Mouse (Mus musculus) liver, adult 2 months (tissue): ENCODE data around the gene BC004004. TPM values are rescaled to one million over a fixed set of nuclear protein-coding genes. Genes with fewer than 3 reads are reported as not detected.

Experiments used
- DNase-seq: peaks from one replicate; pipeline ENCODE4 v3.0.0-alpha.2; 2011; ENCODE audit warnings: low read depth, low spot score; ENCODE audit errors: extremely low read depth
- H3K27ac ChIP-seq: fragments of 200-500 bp; replicated peaks from 2 replicates; pipeline ENCODE4 v1.5.1; 2012; ENCODE audit warnings: low read depth, mild to moderate bottlenecking, control low read depth, inconsistent platforms, low read length; ENCODE audit not compliant: insufficient read depth
- H3K27me3 ChIP-seq: fragments of 200-500 bp; 2 replicates; pipeline ENCODE4 v1.6.1; 2012; ENCODE audit warnings: mild to moderate bottlenecking, moderate library complexity, low read length, inconsistent platforms; ENCODE audit not compliant: control insufficient read depth, insufficient read depth
- H3K36me3 ChIP-seq: fragments of 200-500 bp; 2 replicates; pipeline ENCODE4 v1.6.1; 2012; ENCODE audit warnings: low read length, inconsistent platforms; ENCODE audit not compliant: control insufficient read depth, insufficient read depth
- H3K4me1 ChIP-seq: fragments of 200-500 bp; 2 replicates; pipeline ENCODE4 v1.6.1; 2011; ENCODE audit warnings: low read length; ENCODE audit not compliant: control insufficient read depth, insufficient read depth
- H3K4me3 ChIP-seq: fragments of 200-500 bp; 2 replicates; pipeline ENCODE4 v1.5.1; 2011; ENCODE audit warnings: low read depth, mild to moderate bottlenecking, control low read depth, low read length, moderate library complexity; ENCODE audit not compliant: insufficient read depth
- H3K79me2 ChIP-seq: fragments of 200-500 bp; 2 replicates; pipeline ENCODE4 v1.6.1; 2012; ENCODE audit warnings: inconsistent platforms, mild to moderate bottlenecking, low read length, moderate library complexity; ENCODE audit not compliant: control insufficient read depth, insufficient read depth
- H3K9ac ChIP-seq: fragments of 200-500 bp; 2 replicates; pipeline ENCODE4 v1.6.1; 2012; ENCODE audit warnings: low read depth, mild to moderate bottlenecking, control low read depth, inconsistent platforms, low read length
- CTCF ChIP-seq: fragments of 200-500 bp; IDR thresholded peaks from 2 replicates; pipeline ENCODE4 v1.5.1; 2011; ENCODE audit warnings: low read depth, low read length, control low read depth
- POLR2A ChIP-seq: fragments of 200-500 bp; IDR thresholded peaks from 2 replicates; pipeline ENCODE4 v1.6.1; 2011; ENCODE audit warnings: low read length, control low read depth; ENCODE audit not compliant: insufficient read depth; ENCODE audit errors: extremely low read depth
- WGBS: fragments of 180-500 bp; shearing (Covaris S2); methylation state at CpG from one replicate; pipeline ENCODE4 v1.1.7; 2018; 5-methylcytosine and 5-hydroxymethylcytosine counted together
- polyA plus RNA-seq: library from polyadenylated mRNA; depleted of rRNA; stranded (reverse); fragments of >200 nt; gene quantifications from 2 replicates; pipeline ENCODE4 v1.2.3, GENCODE M21; 2012
- total RNA-seq: library from RNA; depleted of rRNA; stranded (reverse); fragments of >200 nt; gene quantifications from 2 replicates; pipeline ENCODE4 v1.2.3, GENCODE M21; 2014

Gene BC004004
- total and polyA plus RNA-seq, 2 experiments = 85.9 to 113 TPM

GRCm38 (mm10) chr17:29337979-29338823, 69.6 kb downstream of the BC004004 start:
- Histone ChIP-seq H3K27ac (no peak overlapping the region), H3K4me1 (peaks cover 4% of the 10 kb centered on the region; the same call in 1 of the 2 replicates), H3K9ac (no peak overlapping the region), H3K4me3 (no peak overlapping the region), H3K27me3 (no peaks in the 10 kb centered on the region), H3K79me2 (no peaks in the 10 kb centered on the region), H3K36me3 (peaks cover 9% of the 10 kb centered on the region)
- WGBS = 90% methylated on average over 9 of the region's 9 CpGs
- no peak for DNase-seq
- TF ChIP-seq POLR2A = no peak
- no peak for TF ChIP-seq CTCF

DNA sequence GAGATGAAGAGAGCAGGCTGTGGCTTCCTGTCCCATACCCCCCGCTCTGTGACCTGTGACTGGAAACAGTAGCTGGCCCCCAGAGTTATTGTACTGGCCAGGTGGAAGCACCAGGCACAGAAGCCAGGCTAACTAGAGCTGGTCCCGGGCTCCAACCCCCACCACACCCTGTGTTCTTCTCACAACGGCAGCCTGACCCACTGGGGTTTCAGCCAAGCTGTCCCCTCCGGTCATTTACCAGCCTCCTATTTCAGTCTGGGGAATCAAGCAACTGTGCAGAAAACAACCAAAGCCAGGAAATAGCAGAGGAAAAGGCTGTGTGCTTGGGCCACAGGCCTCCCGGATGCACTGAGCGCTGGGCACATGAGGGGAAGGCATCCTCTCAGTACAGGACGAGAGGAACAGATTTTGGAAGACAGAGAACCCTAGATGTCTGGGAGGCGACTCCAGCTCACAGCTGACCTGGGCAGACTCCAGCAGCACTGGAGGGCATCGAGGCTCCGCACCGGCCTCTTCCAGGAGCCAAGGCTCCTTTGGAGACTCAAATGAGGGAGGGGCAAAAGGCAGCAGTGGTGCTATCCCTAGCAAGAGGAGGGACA, 70.7 kb downstream of the BC004004 start:
- peak overlapping the region; percentile 18; the same call in 1 of the 2 replicates for H3K27ac ChIP-seq
- H3K79me2 ChIP-seq = no peaks in the 10 kb centered on the region
- no peak for DNase-seq
- H3K27me3 ChIP-seq = no peaks in the 10 kb centered on the region
- 82% methylated on average over 11 of the region's 11 CpGs for WGBS
- TF ChIP-seq POLR2A (no peak), CTCF (no peak)
- no peak overlapping the region for H3K4me3 ChIP-seq
- H3K36me3 ChIP-seq = peaks cover 9% of the 10 kb centered on the region
- no peak overlapping the region for H3K9ac ChIP-seq
- peaks cover 4% of the 10 kb centered on the region; the same call in 1 of the 2 replicates for H3K4me1 ChIP-seq

- H3K4me3 ChIP-seq = no peak overlapping the region
- no peak for TF ChIP-seq POLR2A
- TF ChIP-seq CTCF = no peak
- H3K27ac ChIP-seq = no peak overlapping the region
- no peak for DNase-seq
- no peak overlapping the region for H3K9ac ChIP-seq
- H3K79me2 ChIP-seq = no peaks in the 10 kb centered on the region
- WGBS = 81% methylated on average over 18 of the region's 18 CpGs
- no peaks in the 10 kb centered on the region for H3K27me3 ChIP-seq
- H3K36me3 ChIP-seq = peaks cover 9% of the 10 kb centered on the region
- H3K4me1 ChIP-seq = peaks cover 4% of the 10 kb centered on the region; the same call in 1 of the 2 replicates
Observed at GRCm38 (mm10) chr17:29340406-29341261, 72.0 kb downstream of the BC004004 start.

DNA sequence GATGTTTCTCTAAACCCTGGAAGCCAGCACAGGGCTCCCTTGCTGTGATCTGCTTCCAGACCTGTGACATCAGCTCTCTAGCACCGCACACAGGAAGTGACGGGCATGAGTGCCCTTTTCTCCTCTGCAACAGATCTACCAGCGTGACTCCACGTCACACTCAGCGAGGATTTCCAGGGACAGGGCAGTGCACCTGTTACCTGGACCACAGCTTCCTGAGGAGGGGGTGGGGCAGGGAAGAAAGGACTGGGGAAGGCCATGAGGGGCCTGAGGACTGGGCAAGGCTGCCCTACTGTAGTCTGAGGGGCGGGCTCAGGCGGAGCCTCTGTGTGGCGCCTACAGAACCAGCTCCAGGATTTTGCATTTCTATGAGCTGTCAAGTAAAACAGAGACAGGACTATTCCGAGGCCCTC, 73.0 kb downstream of the BC004004 start:
- Histone ChIP-seq H3K9ac (no peak overlapping the region), H3K27me3 (no peaks in the 10 kb centered on the region), H3K4me1 (peaks cover 7% of the 10 kb centered on the region; the same call in 1 of the 2 replicates), H3K4me3 (no peak overlapping the region), H3K79me2 (no peaks in the 10 kb centered on the region), H3K27ac (no peak overlapping the region), H3K36me3 (peaks cover 2% of the 10 kb centered on the region)
- 57% methylated on average over 9 of the region's 9 CpGs for WGBS
- no peak for DNase-seq
- TF ChIP-seq CTCF (no peak), POLR2A (no peak)

GRCm38 (mm10) chr17:29342010-29342910, 73.7 kb downstream of the BC004004 start:
- Histone ChIP-seq H3K36me3 (peaks cover 2% of the 10 kb centered on the region; the same call in 1 of the 2 replicates), H3K4me1 (peaks cover 7% of the 10 kb centered on the region; the same call in 1 of the 2 replicates), H3K27ac (no peak overlapping the region), H3K79me2 (peaks cover 4% of the 10 kb centered on the region), H3K4me3 (no peak overlapping the region), H3K9ac (no peak overlapping the region), H3K27me3 (no peaks in the 10 kb centered on the region)
- 50% methylated on average over 13 of the region's 13 CpGs for WGBS
- DNase-seq = peak; percentile 39
- no peak for TF ChIP-seq POLR2A
- TF ChIP-seq CTCF = no peak
